ENCODE assay signal across 8 mouse cellular contexts in genomic region chr19:55218192-55218739, GRCm38 (mm10). TPM values are rescaled to one million over a fixed set of nuclear protein-coding genes. Genes with fewer than 3 reads are reported as not detected.
DNase-seq lines count a peak whose midpoint lies in the region; ATAC-seq and TF ChIP-seq lines count a peak whose summit lies in the region.

No protein-coding gene starts in this region.

- no peaks in the 10 kb centered on the region for H3K36me3 ChIP-seq in forebrain, postnatal 0 days (ENCODE audit: insufficient read depth)
- no peaks in the 10 kb centered on the region for H3K36me3 ChIP-seq in lung, embryonic 14.5 days (ENCODE audit: insufficient read depth)

- no peaks in the 10 kb centered on the region for H3K27me3 ChIP-seq in cerebellum, adult 2 months (ENCODE audit: control insufficient read depth, insufficient read depth, low read length)
- H3K27me3 ChIP-seq in forebrain, postnatal 0 days (ENCODE audit: insufficient read depth, low read length), result no peaks in the 10 kb centered on the region
- H3K27me3 ChIP-seq in lung, embryonic 14.5 days (ENCODE audit: insufficient read depth, low read length), result 0 out of 2 replicates have a peak, but pooled peaks cover 4% of the 10 kb centered on the region

- peak overlapping the region; percentile 46 for H3K9ac ChIP-seq in forebrain, postnatal 0 days
- peak overlapping the region; percentile 52 for H3K9ac ChIP-seq in lung, embryonic 14.5 days

- TF ChIP-seq CTCF in cerebellum, adult 2 months (IDR thresholded peaks at IDR 0.05; ENCODE audit: borderline replicate concordance, insufficient read depth, low read depth, low read length), result peak; percentile 68
- peak; percentile 92 for TF ChIP-seq CTCF in forebrain, postnatal 0 days (IDR thresholded peaks at IDR 0.05; ENCODE audit: low read depth)
- TF ChIP-seq CTCF in lung, embryonic 14.5 days (IDR thresholded peaks at IDR 0.05; ENCODE audit: low read depth), result peak; percentile 93

- no peaks in the 10 kb centered on the region for H3K4me1 ChIP-seq in cerebellum, adult 2 months (ENCODE audit: control insufficient read depth, insufficient read depth, low read length)
- H3K4me1 ChIP-seq in forebrain, postnatal 0 days (ENCODE audit: insufficient read depth), result no peaks in the 10 kb centered on the region
- 0 out of 2 replicates have a peak, but pooled peaks cover 5% of the 10 kb centered on the region for H3K4me1 ChIP-seq in lung, embryonic 14.5 days (ENCODE audit: insufficient read depth)

- peak; percentile 89 for ATAC-seq in forebrain, postnatal 0 days
- peak; percentile 70 for ATAC-seq in lung, embryonic 14.5 days (ENCODE audit: insufficient read depth)
- ATAC-seq in neutrophil, adult 5-6 weeks (ENCODE audit: extremely low read depth, insufficient number of reproducible peaks, low FRiP score, poor library complexity, severe bottlenecking), result peak; percentile 71

- H3K4me3 ChIP-seq in cerebellum, adult 2 months (replicated peaks; ENCODE audit: insufficient read depth, low read depth, low read length), result peak overlapping the region; percentile 82
- H3K4me3 ChIP-seq in forebrain, postnatal 0 days (ENCODE audit: low read depth, low read length), result peak overlapping the region; percentile 41
- H3K4me3 ChIP-seq in lung, embryonic 14.5 days (ENCODE audit: low read depth, low read length), result peak overlapping the region; percentile 31

- no peak for TF ChIP-seq POLR2A in cerebellum, adult 2 months (IDR thresholded peaks at IDR 0.05; ENCODE audit: borderline replicate concordance, insufficient read depth, low read length)

- no peak overlapping the region for H3K27ac ChIP-seq in cerebellum, adult 2 months (ENCODE audit: insufficient read depth, low read length)
- no peak overlapping the region for H3K27ac ChIP-seq in forebrain, postnatal 0 days (ENCODE audit: low read depth, low read length)
- H3K27ac ChIP-seq in lung, embryonic 14.5 days (ENCODE audit: low read depth), result peak overlapping the region; percentile 54; the same call in 1 of the 2 replicates

- H3K9me3 ChIP-seq in forebrain, postnatal 0 days (ENCODE audit: low read length), result no peaks in the 10 kb centered on the region
- H3K9me3 ChIP-seq in lung, embryonic 14.5 days (ENCODE audit: low read depth, low read length), result no peaks in the 10 kb centered on the region

- peak; percentile 94 for DNase-seq in MEL-GATA-1-ER (ENCODE audit: extremely low read depth, low read depth)
- DNase-seq in cerebellum, adult 2 months, result peak; percentile 60 to 79
- peak; percentile 96 for DNase-seq in forebrain, postnatal 0 days
- peak; percentile 92 for DNase-seq in heart, postnatal 4 days
- peak; percentile 80 to 91 for DNase-seq in layer of hippocampus, adult 8-10 months (ENCODE audit: low spot score in 2 of 2)
- peak; percentile 96 for DNase-seq in lung, embryonic 14.5 days
- DNase-seq in thymus, adult 18-20 months, result peak; percentile 37 to 51

- 6% methylated on average over 20 of the region's 20 CpGs for WGBS in cerebellum, adult 2 months
- WGBS in forebrain, postnatal 0 days, result 4% methylated on average over 20 of the region's 20 CpGs
- 5% methylated on average over 20 of the region's 20 CpGs for WGBS in lung, embryonic 14.5 days

- peak overlapping the region; percentile 58 for H3K4me2 ChIP-seq in forebrain, postnatal 0 days (ENCODE audit: low read depth)
- peak overlapping the region; percentile 59 for H3K4me2 ChIP-seq in lung, embryonic 14.5 days

RNA-seq across cellular contexts. Expression of gene Gucy2g, which starts 22.8 kb away (rescaled TPM):
- polyA plus RNA-seq in cerebellum, adult 2 months (2012; rRNA removed), result 0.05 and 0.10 TPM in 2 replicates
- 0.08 and 0.14 TPM in 2 replicates for total RNA-seq in forebrain, postnatal 0 days (2014; rRNA removed)
- 0.22 and 0.31 TPM in 2 replicates for polyA plus RNA-seq in forebrain, postnatal 0 days (2015; fragmentation: Nextera tagmentation; extraction: Ambion mirVana)
- not detected for total RNA-seq in heart, postnatal 4 days (2021)
- 1 to 10 TPM; 1.2 to 1.4 (median 1.3) TPM for total RNA-seq in layer of hippocampus, adult 8-10 months (2022)
- polyA plus RNA-seq in lung, embryonic 14.5 days (2014; fragmentation: Nextera tagmentation; extraction: Ambion mirVana), result not detected in 2 replicates
- not detected in 2 replicates for total RNA-seq in neutrophil, adult 5-6 weeks (2017)

RNA-seq across cellular contexts. Expression of gene Acsl5, which starts 33.5 kb away (rescaled TPM):
- polyA plus RNA-seq in cerebellum, adult 2 months (2012; rRNA removed), result 12.6 and 14.6 TPM in 2 replicates
- 15.9 and 22.7 TPM in 2 replicates for total RNA-seq in forebrain, postnatal 0 days (2014; rRNA removed)
- polyA plus RNA-seq in forebrain, postnatal 0 days (2015; fragmentation: Nextera tagmentation; extraction: Ambion mirVana), result 16.4 and 16.6 TPM in 2 replicates
- total RNA-seq in heart, postnatal 4 days (2021), result 10 to 100 TPM; 17.6 to 20.1 TPM
- 10 to 100 TPM; 38.6 to 47.6 (median 42.6) TPM for total RNA-seq in layer of hippocampus, adult 8-10 months (2022)
- polyA plus RNA-seq in lung, embryonic 14.5 days (2014; fragmentation: Nextera tagmentation; extraction: Ambion mirVana), result 60.1 and 69.3 TPM in 2 replicates
- 92.0 and 131 TPM in 2 replicates for total RNA-seq in neutrophil, adult 5-6 weeks (2017)

RNA-seq across cellular contexts. Expression of gene Tectb, which starts 37.7 kb away (rescaled TPM):
- polyA plus RNA-seq in cerebellum, adult 2 months (2012; rRNA removed), result 0.03 TPM in 1 of 2 replicates, not detected in the other
- total RNA-seq in forebrain, postnatal 0 days (2014; rRNA removed), result 0.46 TPM in 1 of 2 replicates, not detected in the other
- polyA plus RNA-seq in forebrain, postnatal 0 days (2015; fragmentation: Nextera tagmentation; extraction: Ambion mirVana), result 0.16 and 0.20 TPM in 2 replicates
- total RNA-seq in heart, postnatal 4 days (2021), result under 1 TPM in 1 of 2 experiments, not detected in 1; 0.19 TPM
- total RNA-seq in layer of hippocampus, adult 8-10 months (2022), result under 1 TPM in 1 of 4 experiments, not detected in 3; 0.16 TPM
- not detected in 2 replicates for polyA plus RNA-seq in lung, embryonic 14.5 days (2014; fragmentation: Nextera tagmentation; extraction: Ambion mirVana)
- total RNA-seq in neutrophil, adult 5-6 weeks (2017), result not detected in 2 replicates

Comparison
In these comparisons a context has a peak if more than half of its experiments do, and no peak if none do; other contexts are left out.
1. DNase-seq: peak in every context shown above with its lines; median percentile 96 in forebrain, postnatal 0 days; 96 in lung, embryonic 14.5 days; 94 in MEL-GATA-1-ER; 92 in heart, postnatal 4 days; 86 in layer of hippocampus, adult 8-10 months; 70 in cerebellum, adult 2 months; 44 in thymus, adult 18-20 months.
2. H3K4me3 ChIP-seq: peak in every context shown above with its lines; median percentile 82 in cerebellum, adult 2 months; 41 in forebrain, postnatal 0 days; 31 in lung, embryonic 14.5 days.